Mouse (Mus musculus): ENCODE data around the gene Slc36a3.

Gene Slc36a3

DNA sequence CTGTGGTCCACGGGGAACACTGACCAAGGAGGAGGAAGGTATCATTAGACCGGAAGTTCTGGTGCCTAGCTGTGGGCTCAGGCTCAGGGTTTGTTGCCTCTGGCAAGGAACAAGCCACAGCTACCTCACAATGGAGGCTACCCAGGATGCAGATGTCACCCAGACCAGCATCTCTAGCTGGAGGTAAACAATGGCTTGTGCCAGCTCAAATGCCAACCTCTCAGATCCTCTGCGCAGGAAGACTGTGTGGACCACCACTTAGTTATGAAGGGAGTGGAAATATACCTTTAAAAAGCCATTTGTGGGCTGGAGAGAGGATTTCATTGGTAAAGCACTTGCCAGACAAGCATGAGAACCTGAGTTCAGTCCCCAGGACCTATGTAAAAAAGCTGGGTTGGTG, at the start of gene Slc36a3:
Gene Slc36a3 (minus strand): TSS at position 101 of the 400 bp plus-strand sequence.
- no peak for DNase-seq (ENCODE audit: low read depth, low spot score)

DNA sequence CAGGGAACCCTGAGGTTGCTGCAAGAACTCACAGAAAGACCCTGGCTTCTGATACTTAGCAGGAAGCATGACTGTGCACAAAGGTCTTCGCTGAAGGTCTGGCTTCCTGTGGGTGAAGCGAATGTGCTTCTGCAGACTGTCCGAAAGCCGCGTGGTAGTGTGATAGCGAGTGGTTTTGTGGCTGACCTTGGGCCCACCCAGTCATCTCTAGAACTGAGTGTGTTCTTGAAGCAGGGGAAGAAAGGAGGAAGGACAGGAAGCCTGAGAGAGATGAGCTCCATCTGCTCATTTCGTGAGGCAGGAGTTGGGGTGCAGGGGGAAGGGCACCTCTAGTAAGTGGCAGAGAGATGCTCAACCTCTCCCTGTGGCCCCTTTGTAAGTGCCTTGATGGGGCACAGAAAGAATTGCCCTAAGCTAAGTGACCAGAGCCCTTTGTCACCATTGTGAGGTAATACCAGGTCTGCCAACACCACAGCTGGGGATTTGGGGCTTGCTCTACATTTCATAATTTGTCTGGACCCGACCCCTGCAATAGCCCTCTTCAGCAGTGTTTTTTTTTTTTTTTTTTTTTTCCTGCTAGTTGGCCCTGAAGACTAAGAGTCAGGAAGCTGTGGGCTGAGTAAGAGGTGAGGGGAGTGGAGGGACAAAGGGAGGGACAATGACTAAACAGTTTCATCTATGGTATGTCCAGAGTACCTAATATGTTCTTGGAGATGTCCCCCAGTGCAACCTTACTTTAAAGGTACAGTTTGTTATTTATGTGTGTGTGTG, 46.4 kb upstream of the Slc36a3 start:
- DNase-seq (ENCODE audit: low read depth, low spot score) = peak; percentile 19

DNA sequence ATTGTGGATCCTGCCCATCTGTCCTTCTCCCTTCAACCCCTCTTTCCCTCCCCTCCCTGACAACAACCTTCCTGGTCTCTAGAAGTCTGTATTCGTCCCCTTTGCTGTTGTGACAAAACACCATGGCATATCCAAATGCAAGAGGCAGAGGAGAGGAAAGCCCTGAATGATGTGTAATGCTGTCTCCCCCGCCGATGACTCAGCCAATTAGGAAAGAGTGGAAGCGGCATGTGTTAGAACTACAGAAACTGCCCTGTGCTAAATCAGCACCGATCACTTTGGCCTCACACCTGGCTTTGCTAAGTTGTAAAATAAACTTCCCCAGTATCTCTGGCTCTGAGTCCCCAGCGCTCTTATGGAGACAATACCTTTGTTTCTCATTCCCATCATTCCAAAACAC, 45.6 kb upstream of the Slc36a3 start:
- DNase-seq (ENCODE audit: low read depth, low spot score) = no peak

DNA sequence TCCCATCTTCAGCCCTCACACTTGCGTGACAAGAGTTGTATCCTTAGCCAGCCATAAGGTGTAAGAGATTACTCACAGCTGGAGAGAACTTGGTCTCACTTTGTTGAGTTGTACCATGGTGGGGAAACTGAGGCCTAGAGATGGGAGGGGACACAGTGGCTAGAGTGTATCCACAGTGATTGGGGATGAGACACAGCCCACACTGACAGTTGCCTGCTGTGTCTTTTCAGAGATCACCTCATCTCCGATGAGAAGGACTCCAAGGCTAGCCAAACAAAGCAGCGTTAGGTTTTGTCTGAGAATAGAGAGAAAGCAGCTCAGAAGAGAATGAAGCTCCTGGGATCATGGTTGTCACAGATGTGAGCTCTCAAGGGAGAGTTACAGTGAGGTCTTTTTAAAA, 38.7 kb upstream of the Slc36a3 start:
- DNase-seq (ENCODE audit: low read depth, low spot score) = no peak

DNA sequence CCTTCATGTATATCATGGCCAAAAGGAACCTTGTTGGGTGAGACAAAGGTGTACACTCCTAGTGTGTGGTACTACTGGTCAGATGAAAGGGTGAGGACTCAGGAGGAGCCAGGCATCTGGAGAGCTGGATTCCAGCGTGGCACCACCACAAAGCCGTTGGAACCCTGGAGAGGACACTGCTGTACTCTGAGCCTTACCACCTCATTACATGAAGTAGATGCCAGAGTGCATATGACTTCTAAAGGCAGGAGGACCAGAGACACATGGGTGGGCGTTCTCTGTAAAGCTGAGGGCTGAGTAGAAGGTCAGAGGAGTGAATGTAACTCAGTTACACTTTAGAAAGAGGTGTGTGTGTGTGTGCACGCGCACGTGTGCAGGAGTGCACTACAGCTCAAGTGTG, 36.3 kb upstream of the Slc36a3 start:
- DNase-seq (ENCODE audit: low read depth, low spot score) = no peak

DNA sequence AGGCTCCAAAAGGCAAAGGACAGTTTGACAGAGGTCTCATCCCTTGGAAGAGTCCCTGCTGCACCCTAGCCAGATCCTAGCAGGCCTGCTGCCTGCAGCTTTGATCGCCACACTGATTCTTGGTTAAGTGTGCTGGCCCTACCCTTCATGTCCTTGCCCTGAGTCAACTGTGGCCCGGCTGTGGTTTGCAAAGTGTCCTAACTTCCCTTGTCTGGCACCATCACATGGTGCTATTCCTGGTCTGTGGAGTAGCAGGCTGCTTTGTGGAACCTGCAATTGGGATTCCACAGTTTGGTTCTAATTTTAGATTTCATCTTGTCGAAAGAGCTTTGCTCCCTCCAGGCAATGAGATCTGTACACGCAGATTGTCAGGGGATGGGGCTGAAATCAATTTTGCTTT, 35.8 kb upstream of the Slc36a3 start:
- no peak for DNase-seq (ENCODE audit: low read depth, low spot score)

DNA sequence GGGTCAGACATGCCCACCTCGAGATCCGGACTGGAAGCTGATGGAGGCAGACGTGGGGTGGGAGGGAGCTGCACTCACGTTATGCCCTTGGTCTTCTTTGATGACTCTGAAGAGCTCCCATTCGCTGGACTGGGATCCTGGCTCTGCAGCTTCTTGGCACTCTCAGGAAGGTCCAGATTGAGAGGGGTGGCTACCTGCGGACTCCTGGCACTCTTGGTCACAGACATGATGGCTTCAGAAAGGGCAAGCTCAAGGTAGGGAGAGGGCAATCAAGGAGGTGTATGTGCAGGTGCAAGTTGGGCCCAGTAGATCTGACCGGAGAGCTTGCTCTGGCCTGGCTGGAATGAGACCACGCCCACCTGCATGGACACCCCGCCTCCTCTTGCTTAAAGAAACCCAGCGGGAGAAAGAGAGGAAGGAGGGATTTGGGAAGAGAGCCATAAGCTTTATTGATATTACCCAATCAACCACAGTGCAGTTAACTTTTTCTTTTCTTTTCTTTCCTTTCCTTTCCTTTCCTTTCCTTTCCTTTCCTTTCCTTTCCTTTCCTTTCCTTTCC, 33.3 kb upstream of the Slc36a3 start, which contains the start of gene Slc36a2:
Gene Slc36a2 (minus strand): TSS at position 345 of the 559 bp plus-strand sequence.
- no peak for DNase-seq (ENCODE audit: low read depth, low spot score)

DNA sequence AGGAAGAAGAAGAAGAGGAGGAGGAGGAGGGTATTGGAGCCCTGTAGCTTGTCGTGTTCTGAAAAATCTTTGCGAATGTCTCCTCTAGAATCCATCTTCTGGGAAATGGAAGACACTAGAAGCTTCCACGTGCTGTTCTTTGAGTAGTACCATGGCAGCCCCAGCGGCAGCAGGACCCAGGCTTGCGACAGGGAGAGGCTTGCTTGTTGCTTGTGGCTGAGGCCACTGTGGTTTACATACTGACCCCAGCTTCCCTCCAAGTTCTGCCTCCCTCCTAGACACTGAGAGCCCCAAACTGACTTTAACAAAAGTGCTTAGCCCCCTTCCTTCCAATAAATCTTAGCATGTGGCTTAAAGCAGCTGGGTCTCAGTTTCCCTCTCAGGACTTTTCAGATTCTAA, 32.7 kb upstream of the Slc36a3 start:
- DNase-seq (ENCODE audit: low read depth, low spot score) = no peak

DNA sequence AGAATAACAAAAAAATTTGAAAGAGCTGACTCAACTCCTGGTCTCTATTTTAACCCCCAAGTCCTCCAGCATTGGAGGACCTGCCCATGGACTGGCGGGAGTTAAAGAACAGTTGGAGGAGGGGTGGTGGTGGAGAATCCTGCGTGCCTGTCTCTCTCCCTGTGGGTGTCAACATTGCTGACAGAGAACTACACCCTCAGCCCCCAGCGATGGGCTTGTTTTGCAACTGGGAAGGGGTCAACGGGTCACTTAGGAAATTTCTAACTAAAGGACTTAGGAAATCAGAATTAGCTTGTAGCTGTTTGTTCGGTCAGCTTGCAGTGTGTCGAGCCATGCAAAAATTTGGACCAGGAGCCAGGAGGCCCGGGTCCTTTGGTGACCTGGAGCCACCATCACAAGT, 31.6 kb upstream of the Slc36a3 start:
- DNase-seq (ENCODE audit: low read depth, low spot score) = no peak

DNA sequence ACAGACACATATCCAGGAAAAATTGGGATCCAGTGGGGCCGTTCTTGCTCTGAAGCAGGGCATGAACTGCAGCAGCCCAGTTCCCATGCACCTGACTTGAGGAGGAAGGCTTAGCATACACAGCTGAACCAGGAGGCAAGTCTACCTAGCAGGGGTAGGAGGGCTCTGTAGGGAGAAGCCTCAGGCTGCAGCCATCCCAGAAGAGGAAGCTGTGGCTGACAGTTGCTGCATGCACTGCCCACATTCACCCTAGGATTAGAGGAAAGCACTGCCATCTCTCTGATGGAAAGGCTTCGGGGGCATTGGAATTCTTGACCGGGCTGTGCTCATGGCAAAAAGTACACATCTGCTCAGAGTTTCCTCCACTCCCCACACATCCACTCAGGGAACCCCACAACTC, 28.3 kb upstream of the Slc36a3 start:
- DNase-seq (ENCODE audit: low read depth, low spot score) = no peak

DNA sequence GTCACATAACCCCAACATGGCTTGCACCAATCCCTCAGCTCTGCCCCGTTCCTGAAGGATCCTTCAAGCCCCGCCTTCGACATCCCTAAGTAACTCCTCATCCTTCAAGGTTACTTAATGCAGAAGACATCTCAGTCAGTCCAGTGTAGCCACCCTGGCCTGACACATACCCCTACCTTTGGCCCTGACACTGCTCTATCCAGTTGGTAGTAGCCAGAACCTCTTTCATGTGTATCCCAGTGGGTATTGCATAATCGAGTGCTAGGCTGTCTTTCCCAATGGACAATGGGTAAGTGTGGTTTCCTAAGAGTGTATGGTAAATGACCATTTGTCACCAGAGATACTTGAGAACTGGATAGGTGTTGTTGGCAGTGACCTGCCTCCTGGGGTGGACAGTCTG, 27.3 kb upstream of the Slc36a3 start:
- no peak for DNase-seq (ENCODE audit: low read depth, low spot score)

DNA sequence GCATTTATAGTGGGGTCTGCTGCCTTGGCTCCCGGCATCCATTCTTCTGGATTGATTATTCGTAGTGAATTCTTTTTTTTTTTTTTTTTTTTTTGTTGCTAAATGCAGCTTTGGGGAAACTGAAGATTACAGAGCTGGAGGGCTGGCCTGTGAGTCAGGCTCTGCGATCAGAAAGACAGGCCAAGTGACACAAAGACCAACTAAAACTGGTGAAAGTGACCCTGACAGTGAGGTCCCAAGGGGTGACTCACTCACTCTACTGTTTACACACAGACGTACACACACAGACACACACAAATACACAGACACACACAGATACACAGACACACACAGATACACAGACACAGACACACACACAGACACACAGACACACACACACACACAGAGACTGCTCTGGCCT, 19.0 kb upstream of the Slc36a3 start:
- DNase-seq (ENCODE audit: low read depth, low spot score) = no peak

DNA sequence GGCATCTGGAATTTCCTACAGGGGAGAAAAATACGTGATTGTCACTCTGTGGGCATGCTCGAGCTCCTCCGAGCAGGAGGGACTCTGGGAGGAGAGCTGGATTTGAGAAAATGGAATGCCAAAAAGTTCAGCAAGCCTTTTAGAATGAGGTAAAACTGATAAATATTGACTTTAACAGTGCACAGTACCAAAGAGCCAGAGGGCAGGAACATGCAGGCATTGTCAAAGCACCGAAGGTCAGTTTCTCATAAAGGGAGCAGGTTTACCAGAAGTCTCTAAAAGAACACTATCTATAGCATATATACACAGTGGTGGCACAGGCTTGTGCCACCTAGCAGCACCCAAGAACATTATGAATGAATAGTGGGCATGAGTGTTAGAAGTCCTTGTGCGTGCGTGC, 17.4 kb upstream of the Slc36a3 start:
- no peak for DNase-seq (ENCODE audit: low read depth, low spot score)

DNA sequence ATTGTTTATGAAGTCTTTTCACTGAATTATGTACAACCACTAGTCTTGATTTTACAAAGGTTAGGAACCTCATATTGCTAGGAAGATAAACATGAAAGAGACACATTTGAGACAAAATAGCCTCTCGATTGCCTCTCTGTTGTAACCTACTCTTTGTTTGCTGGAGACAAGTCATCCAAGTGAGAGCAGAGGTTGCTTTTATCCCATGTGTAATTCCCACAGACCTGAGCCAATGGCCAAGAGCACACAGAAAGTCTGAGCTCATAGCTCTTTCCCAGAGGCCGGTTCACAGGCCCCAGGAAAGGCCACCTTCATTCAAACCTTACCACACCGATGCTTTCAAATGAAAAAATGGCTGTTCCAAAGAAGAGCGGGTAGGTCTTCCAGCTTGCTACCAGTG, 17.0 kb upstream of the Slc36a3 start:
- DNase-seq (ENCODE audit: low read depth, low spot score) = no peak

DNA sequence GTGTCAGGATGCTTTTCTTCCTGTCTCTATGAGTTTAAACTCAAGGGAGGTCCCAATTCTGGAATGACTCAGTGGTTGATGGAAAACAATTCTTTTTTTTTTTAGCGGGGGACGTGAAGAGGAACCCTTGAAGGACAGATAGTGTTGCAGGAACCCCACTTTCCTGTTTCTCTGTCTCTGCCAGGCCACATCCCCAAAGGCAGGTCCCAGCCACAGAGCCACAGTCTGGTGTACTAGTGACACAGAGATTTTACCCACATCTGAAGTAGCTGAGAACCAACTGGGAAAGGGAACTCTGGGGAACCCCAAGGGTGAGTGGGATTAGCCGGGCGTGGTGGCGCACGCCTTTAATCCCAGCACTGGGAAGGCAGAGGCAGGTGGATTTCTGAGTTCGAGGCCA, 14.2 kb upstream of the Slc36a3 start:
- no peak for DNase-seq (ENCODE audit: low read depth, low spot score)

DNA sequence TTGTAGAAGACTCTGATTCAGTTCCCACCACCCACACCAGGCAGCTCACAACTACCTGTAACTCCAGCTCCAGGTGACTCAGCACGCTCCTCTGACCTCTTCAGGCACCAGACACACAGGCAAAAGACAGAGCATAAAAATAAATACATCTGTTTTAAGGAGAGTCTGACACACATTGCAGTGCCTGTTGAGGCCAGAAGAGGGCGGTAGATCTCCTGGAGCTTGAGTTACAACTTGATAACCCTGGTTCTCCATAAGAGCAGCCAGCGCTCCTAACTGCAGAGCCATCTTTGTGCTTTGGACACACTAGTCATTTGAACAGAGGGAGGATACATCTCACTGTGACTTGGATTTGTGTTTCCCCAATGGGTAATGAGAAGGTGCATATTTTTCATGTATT, 13.2 kb upstream of the Slc36a3 start:
- peak; percentile 79 for DNase-seq (ENCODE audit: low read depth, low spot score)

DNA sequence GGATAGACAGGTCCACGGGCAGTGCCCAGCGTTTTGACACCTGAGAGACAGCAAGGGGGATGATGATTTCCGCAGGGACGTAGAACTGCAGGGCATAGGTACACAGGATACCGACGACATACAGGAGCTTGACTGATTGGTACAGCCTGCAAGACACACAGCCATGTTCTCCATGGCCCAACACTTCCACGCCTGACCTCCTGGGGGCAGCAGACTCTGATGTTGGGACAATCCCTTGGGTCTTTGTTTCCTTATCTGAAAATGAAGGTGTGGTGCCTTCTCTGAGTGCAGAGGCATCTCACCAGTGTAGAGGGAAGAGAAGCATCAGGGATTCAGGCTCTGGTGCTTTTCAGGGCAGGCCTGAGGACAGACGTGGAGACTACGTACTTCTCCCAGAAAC, 11.2 kb upstream of the Slc36a3 start:
- peak; percentile 77 for DNase-seq (ENCODE audit: low read depth, low spot score)

DNA sequence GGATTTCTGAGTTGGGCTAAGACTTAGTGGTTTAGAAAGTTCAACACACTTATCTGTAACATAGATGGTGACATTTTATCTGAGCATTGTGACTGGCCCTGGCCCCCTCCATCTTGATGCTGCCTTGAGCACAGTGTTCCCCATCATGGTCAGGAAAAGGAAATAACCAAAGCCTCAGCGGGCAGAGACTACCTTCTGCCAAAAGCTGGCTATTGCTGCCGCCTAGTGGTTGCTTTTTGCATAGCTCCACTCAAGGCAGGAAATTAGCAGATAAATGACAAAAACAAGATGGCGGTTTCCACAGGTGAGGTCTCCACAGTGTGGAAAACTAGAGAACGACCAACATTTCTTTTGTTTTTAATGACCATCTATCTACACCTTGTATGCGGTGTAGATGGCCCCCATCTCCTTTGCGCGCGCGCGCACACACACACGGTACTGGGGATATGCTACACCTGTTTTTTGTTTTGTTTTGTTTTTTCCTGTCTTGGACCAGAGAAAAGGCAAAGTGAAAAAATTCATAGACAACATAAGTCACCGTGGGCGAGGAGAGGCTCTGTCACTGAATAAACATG, 7.4 kb upstream of the Slc36a3 start:
- peak; percentile 94 for DNase-seq (ENCODE audit: low read depth, low spot score)

DNA sequence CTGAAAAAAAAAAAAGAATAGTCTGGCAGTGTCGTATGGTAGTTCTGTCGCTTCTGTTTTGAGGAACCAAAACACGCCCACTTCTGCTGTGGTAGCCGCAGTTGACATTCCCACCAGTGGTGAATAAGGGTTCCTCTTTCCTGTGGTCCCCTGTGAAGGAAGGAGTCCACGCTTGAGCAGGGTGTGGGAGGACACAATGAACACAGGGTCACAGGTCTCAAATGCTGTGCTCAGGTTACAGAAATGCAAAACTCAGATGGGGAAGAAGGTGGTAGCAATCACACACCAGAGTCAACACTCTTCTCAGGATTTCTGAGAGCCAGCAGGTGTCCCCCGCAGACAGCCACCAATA, 3.5 kb upstream of the Slc36a3 start:
- DNase-seq (ENCODE audit: low read depth, low spot score) = peak; percentile 37

DNA sequence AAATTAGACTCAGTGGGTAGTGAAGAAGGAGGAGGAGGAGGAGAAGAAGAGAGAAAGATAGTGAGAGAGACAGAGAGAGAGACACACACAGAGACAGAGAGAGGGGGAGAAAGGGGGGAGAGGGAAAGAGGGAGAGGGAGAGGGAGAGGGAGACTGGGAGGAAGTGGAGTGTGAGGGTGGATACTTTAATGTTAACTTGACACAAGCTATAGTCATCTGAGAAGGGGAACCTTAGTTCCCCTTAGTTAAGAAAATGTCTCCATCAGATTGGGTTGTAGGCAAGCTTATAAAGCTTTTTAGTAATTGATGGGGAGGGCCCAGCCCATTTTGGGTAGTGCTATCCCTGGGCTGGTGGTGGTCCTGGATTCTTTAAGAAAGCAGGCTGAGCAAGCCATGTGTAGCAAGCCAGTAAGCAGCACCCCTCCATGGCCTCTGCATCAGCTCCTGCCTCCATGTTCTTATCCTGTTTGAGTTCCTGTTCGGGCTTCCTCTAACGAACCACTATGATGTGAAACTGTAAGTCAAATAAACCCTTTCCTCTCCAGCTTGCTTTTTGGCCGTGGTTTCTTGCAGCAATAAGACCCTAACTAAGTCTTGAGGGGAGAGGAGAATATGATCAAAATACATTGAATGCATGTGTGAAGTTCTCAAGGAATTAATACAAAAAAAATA, 3.0 kb upstream of the Slc36a3 start:
- no peak for DNase-seq (ENCODE audit: low read depth, low spot score)

DNA sequence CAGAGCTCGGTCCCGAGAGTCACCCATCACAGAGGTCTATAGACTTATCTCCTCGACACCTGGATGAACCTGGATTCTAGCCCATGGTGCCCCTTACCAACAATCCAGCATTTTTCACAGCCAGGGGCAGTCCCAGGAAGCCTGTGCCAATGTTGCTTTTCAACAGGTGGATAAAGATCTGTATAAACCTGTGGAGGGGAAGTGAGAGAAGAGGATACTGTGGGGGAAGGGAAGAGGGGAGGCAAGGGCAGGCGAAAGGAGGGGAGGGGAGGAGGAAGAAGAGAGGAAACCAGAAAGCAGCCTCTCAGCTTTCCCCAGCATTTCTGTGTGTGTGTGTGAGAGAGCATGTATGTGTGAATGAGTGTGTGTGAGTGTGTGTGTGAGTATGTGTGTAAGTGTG, 3.0 kb downstream of the Slc36a3 start:
- DNase-seq (ENCODE audit: low read depth, low spot score) = peak; percentile 55

DNA sequence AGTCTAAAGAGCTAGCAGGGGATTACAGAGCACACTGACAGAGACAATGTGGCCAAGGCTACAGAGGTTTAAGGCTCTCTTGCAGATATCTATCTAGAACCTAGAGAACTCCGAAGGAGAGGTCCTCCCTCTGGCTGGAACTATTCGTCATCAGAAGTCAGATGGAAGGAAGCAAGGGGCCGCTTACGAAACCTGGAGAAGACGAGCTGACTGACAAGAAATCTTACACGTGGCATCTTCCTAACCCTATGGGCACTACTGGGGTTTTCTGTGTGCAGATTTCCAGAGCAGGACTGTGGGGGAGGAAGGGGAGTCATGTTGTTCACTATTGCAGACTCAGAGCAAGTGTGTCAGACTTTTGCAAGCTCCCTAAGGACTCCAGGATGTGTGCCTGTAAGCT, 4.1 kb downstream of the Slc36a3 start:
- DNase-seq (ENCODE audit: low read depth, low spot score) = no peak

DNA sequence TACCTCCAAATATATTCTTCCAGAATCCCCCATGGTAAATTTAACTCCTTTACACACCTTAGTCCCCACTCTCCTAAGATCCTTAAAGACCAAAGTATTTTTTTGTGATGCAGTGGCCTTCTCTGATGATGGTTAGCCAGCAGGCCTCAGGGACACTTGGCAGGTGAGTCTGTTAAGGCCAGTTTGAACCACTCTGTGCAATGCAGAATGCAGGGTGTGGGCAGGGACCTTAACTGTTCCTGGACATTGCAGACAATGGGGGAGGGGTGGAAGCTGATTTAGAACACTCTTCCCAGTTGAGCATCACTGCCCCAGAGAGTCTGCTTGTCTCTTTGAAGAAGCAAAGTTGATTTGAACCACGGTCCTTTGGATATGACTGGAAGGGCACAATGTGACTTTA, 4.7 kb downstream of the Slc36a3 start:
- DNase-seq (ENCODE audit: low read depth, low spot score) = no peak

Measured in CD4-positive, CD25-positive, alpha-beta regulatory T cell, adult 2 months (primary cell).